Mouse (Mus musculus): ENCODE results near the gene Snorc. TPM values are rescaled to one million over a fixed set of nuclear protein-coding genes. Genes with fewer than 3 reads are reported as not detected.
A peak's percentile ranks its signal among the peaks of the same experiment; 100 is the strongest.

The Snorc gene
- polyA plus RNA-seq, 1 experiment from 2014 or later = not detected

- Histone ChIP-seq H3K4me2 (replicated peaks; ENCODE audit: low read depth) (no peak overlapping the region), H3K27me3 (replicated peaks; ENCODE audit: control insufficient read depth, insufficient read depth, low read length) (0 out of 2 replicates have a peak, but pooled peaks cover 5% of the 10 kb centered on the region), H3K9ac (ENCODE audit: low read depth, low read length) (no peak overlapping the region), H3K4me3 (ENCODE audit: low read depth, low read length) (no peak overlapping the region), H3K9me3 (ENCODE audit: control insufficient read depth) (no peaks in the 10 kb centered on the region), H3K36me3 (ENCODE audit: control insufficient read depth, insufficient read depth) (no peaks in the 10 kb centered on the region), H3K4me1 (replicated peaks; ENCODE audit: control insufficient read depth, insufficient read depth, low read length) (no peaks in the 10 kb centered on the region), H3K27ac (ENCODE audit: low read depth, low read length) (no peak overlapping the region)
- ATAC-seq = no peak
- 73% methylated on average over 6 of the region's 6 CpGs for WGBS
- no peak for TF ChIP-seq CTCF (IDR thresholded peaks at IDR 0.05; ENCODE audit: low read depth)
Measured at GRCm38 (mm10) chr1:87507857-87508256, 37.8 kb downstream of the Snorc start.

- no peaks in the 10 kb centered on the region for H3K9me3 ChIP-seq (ENCODE audit: control insufficient read depth)
- peak overlapping the region; percentile 58; the same call in 1 of the 2 replicates for H3K4me3 ChIP-seq (ENCODE audit: low read depth, low read length)
- 0 out of 2 replicates have a peak, but pooled peaks cover 5% of the 10 kb centered on the region for H3K27me3 ChIP-seq (replicated peaks; ENCODE audit: control insufficient read depth, insufficient read depth, low read length)
- no peaks in the 10 kb centered on the region for H3K4me1 ChIP-seq (replicated peaks; ENCODE audit: control insufficient read depth, insufficient read depth, low read length)
- H3K27ac ChIP-seq (ENCODE audit: low read depth, low read length) = no peak overlapping the region
- TF ChIP-seq CTCF (IDR thresholded peaks at IDR 0.05; ENCODE audit: low read depth) = no peak
- H3K36me3 ChIP-seq (ENCODE audit: control insufficient read depth, insufficient read depth) = no peaks in the 10 kb centered on the region
- WGBS = 34% methylated on average over 26 of the region's 26 CpGs
- H3K9ac ChIP-seq (ENCODE audit: low read depth, low read length) = no peak overlapping the region
- no peak for ATAC-seq
- H3K4me2 ChIP-seq (replicated peaks; ENCODE audit: low read depth) = peak overlapping the region; percentile 99
Measured at GRCm38 (mm10) chr1:87508591-87509560, 38.8 kb downstream of the Snorc start.

GRCm38 (mm10) chr1:87509561-87510165 lies 39.6 kb downstream of the Snorc start, which contains the start of gene Neu2:
Gene Neu2, plus strand, starts transcription at chr1:87509889.
- Histone ChIP-seq H3K27ac (ENCODE audit: low read depth, low read length) (no peak within 1 kb of the TSS), H3K4me2 (replicated peaks; ENCODE audit: low read depth) (peak within 1 kb of the TSS; percentile 99), H3K4me3 (ENCODE audit: low read depth, low read length) (peak within 1 kb of the TSS; percentile 58), H3K9me3 (ENCODE audit: control insufficient read depth) (no peaks in the 10 kb centered on the region), H3K27me3 (replicated peaks; ENCODE audit: control insufficient read depth, insufficient read depth, low read length) (0 out of 2 replicates have a peak, but pooled peaks cover 5% of the 10 kb centered on the region), H3K4me1 (replicated peaks; ENCODE audit: control insufficient read depth, insufficient read depth, low read length) (no peaks in the 10 kb centered on the region), H3K36me3 (ENCODE audit: control insufficient read depth, insufficient read depth) (no peaks in the 10 kb centered on the region), H3K9ac (ENCODE audit: low read depth, low read length) (peak within 1 kb of the TSS; percentile 22; the same call in 1 of the 2 replicates)
- peak; percentile 42 for ATAC-seq
- no peak for TF ChIP-seq CTCF (IDR thresholded peaks at IDR 0.05; ENCODE audit: low read depth)
- WGBS = 4% methylated on average over 56 of the region's 56 CpGs

- WGBS = 2% methylated on average over 41 of the region's 61 CpGs
- Histone ChIP-seq H3K4me3 (ENCODE audit: low read depth, low read length) (peak overlapping the region; percentile 58), H3K4me2 (replicated peaks; ENCODE audit: low read depth) (peak overlapping the region; percentile 99), H3K36me3 (ENCODE audit: control insufficient read depth, insufficient read depth) (no peaks in the 10 kb centered on the region), H3K9me3 (ENCODE audit: control insufficient read depth) (no peaks in the 10 kb centered on the region), H3K27ac (ENCODE audit: low read depth, low read length) (no peak overlapping the region), H3K27me3 (replicated peaks; ENCODE audit: control insufficient read depth, insufficient read depth, low read length) (0 out of 2 replicates have a peak, but pooled peaks cover 5% of the 10 kb centered on the region), H3K4me1 (replicated peaks; ENCODE audit: control insufficient read depth, insufficient read depth, low read length) (no peaks in the 10 kb centered on the region), H3K9ac (ENCODE audit: low read depth, low read length) (0 out of 2 replicates have a peak overlapping the region, but pooled peaks have one; percentile 22)
- peak; percentile 64 for ATAC-seq
- no peak for TF ChIP-seq CTCF (IDR thresholded peaks at IDR 0.05; ENCODE audit: low read depth)
Measured at GRCm38 (mm10) chr1:87510166-87510691, 40.2 kb downstream of the Snorc start.

- no peak for ATAC-seq
- WGBS = 13% methylated on average over 5 of the region's 5 CpGs
- H3K36me3 ChIP-seq (ENCODE audit: control insufficient read depth, insufficient read depth) = no peaks in the 10 kb centered on the region
- no peak overlapping the region for H3K9ac ChIP-seq (ENCODE audit: low read depth, low read length)
- TF ChIP-seq CTCF (IDR thresholded peaks at IDR 0.05; ENCODE audit: low read depth) = no peak
- 0 out of 2 replicates have a peak, but pooled peaks cover 2% of the 10 kb centered on the region for H3K9me3 ChIP-seq (ENCODE audit: control insufficient read depth)
- no peaks in the 10 kb centered on the region for H3K4me1 ChIP-seq (replicated peaks; ENCODE audit: control insufficient read depth, insufficient read depth, low read length)
- H3K4me3 ChIP-seq (ENCODE audit: low read depth, low read length) = peak overlapping the region; percentile 58; the same call in 1 of the 2 replicates
- no peak overlapping the region for H3K4me2 ChIP-seq (replicated peaks; ENCODE audit: low read depth)
- H3K27ac ChIP-seq (ENCODE audit: low read depth, low read length) = no peak overlapping the region
- H3K27me3 ChIP-seq (replicated peaks; ENCODE audit: control insufficient read depth, insufficient read depth, low read length) = 0 out of 2 replicates have a peak, but pooled peaks cover 5% of the 10 kb centered on the region
Measured at GRCm38 (mm10) chr1:87510845-87511244, 40.8 kb downstream of the Snorc start.

GRCm38 (mm10) chr1:87520467-87520866 lies 50.4 kb downstream of the Snorc start:
- Histone ChIP-seq H3K4me2 (replicated peaks; ENCODE audit: low read depth) (0 out of 2 replicates have a peak overlapping the region, but pooled peaks have one; percentile 9), H3K4me1 (replicated peaks; ENCODE audit: control insufficient read depth, insufficient read depth, low read length) (no peaks in the 10 kb centered on the region), H3K9ac (ENCODE audit: low read depth, low read length) (no peak overlapping the region), H3K27me3 (replicated peaks; ENCODE audit: control insufficient read depth, insufficient read depth, low read length) (no peaks in the 10 kb centered on the region), H3K9me3 (ENCODE audit: control insufficient read depth) (0 out of 2 replicates have a peak, but pooled peaks cover 4% of the 10 kb centered on the region), H3K27ac (ENCODE audit: low read depth, low read length) (no peak overlapping the region), H3K36me3 (ENCODE audit: control insufficient read depth, insufficient read depth) (no peaks in the 10 kb centered on the region), H3K4me3 (ENCODE audit: low read depth, low read length) (no peak overlapping the region)
- no peak for ATAC-seq
- TF ChIP-seq CTCF (IDR thresholded peaks at IDR 0.05; ENCODE audit: low read depth) = no peak

Measured in intestine, postnatal 0 days (tissue).